Mouse (Mus musculus): ENCODE data around the gene Mus81.

DNA sequence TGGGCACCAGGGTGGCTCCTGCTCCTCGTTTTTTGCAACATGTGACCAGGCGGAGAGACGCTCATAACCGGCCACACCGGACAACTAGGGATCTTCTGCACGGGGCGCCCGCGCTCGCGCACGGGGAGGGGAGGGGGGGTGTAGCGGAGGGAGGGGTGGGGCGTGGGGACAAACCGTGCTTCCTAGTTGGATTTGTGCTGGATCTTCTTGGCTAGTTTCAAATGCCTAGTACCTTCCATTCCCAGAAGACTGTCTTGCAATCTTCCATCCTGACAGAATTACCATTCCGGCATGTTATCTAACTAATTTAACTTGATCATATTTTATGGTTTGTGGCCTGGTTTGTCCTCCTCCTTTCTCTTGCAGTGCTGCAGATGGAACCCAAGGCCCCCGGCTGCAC lies 15.5 kb upstream of the Mus81 start, which contains the start of gene 1700020D05Rik:
- TF ChIP-seq EP300 (IDR thresholded peaks at IDR 0.05; ENCODE audit: insufficient read depth, low read depth, low read length) (no peak), CTCF (IDR thresholded peaks at IDR 0.05) (no peak), POLR2A (IDR thresholded peaks at IDR 0.05; ENCODE audit: insufficient read depth, low read depth, low read length) (no peak)
